Mouse (Mus musculus): ENCODE measurements around the gene Il15ra. TPM values are rescaled to one million over a fixed set of nuclear protein-coding genes. Genes with fewer than 3 reads are reported as not detected.

Il15ra gene
- 10 to 100 TPM; 34.1 to 38.4 TPM for total RNA-seq (2021)
- long read RNA-seq, experiment 1, transcript Il15ra-210 (7 exons, 1,624 nt), result major isoform, 9 of 34 reads
- long read RNA-seq, experiment 1, partial matches to known transcripts, result 0 of 34 reads
- long read RNA-seq, experiment 1, other reads (novel, unspliced or antisense), result 16 of 34 reads
- long read RNA-seq, experiment 2, partial matches to known transcripts, result 0 of 31 reads
- long read RNA-seq, experiment 2, other reads (novel, unspliced or antisense), result 17 of 31 reads

- DNase-seq, result peak; percentile 83 to 90
- intact Hi-C loops (cut with DNase I), result loop anchor here (5.0 kb wide), 2 partner anchors 72 to 103 kb away; partner anchors contain the start of genes Ankrd16, Fbh1 and Rbm17
Observed at GRCm38 (mm10) chr2:11705201-11706025, at the start of gene Il15ra. TSS of gene Il15ra (plus strand) at chr2:11705290.

DNA sequence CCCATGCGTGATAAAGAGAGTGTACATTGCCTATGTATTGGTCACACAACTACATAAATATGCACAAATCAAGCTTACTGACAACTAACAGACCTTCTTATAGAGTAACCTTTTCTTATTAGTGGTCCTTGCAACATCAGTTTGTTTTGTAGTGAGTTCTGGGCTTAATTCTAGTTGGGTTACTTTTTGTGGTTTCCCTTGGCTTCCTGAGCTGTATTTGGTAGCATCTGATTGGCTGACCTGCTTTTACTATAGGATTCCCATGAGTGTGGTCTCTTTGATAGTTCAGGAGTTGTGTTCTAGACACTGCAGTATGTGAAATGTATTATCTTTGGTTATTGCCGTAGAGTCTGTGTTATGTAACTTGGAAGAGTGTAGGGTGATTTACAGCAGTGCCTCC is 47.5 kb upstream of the Il15ra start:
- intact Hi-C loops (cut with DNase I), result no loop called here
- no peak for DNase-seq

DNA sequence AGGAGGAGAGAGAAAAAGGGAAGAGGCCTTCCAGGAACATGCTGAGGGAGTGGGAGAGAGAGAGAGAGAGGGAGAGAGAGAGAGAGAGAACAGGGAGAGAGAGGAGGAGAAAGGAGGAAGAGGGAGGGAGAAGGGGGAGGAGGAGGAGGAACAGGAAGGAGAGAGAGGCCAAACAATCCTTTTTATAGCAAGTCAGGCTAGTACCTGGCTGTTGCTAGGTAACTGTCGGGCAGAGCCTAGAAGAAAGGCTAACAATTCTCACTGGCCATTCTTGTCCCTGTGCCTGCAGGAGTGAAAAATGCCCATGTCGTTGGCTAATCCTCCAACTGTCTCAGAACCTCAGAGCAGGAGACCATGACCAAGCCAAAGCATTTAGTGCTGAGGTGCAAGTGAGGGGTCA is 45.8 kb upstream of the Il15ra start:
- intact Hi-C loops (cut with DNase I), result no loop called here
- no peak for DNase-seq

GRCm38 (mm10) chr2:11662143-11662906 is 42.8 kb upstream of the Il15ra start:
- no peak for DNase-seq
- intact Hi-C loops (cut with DNase I), result loop anchor here (5.0 kb wide), 1 partner anchor 210 kb away; no protein-coding TSS in a partner anchor

DNA sequence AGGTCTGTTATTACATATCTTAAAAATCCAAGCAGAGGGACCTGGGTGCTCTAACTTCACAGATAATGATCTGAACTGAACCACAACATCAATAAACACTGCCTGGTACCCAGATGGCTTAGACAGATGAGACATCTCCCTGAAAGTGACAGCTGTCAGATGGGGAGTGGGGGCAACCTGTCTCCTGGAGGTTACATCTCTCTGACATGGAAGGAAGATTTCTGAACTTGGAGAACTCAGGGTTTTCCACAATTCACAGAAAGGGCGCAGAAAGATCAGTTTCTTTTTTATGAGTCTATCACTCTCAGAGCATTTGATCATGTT is 42.2 kb upstream of the Il15ra start:
- intact Hi-C loops (cut with DNase I), result loop anchor here (5.0 kb wide), 1 partner anchor 209 kb away; no protein-coding TSS in a partner anchor

DNA sequence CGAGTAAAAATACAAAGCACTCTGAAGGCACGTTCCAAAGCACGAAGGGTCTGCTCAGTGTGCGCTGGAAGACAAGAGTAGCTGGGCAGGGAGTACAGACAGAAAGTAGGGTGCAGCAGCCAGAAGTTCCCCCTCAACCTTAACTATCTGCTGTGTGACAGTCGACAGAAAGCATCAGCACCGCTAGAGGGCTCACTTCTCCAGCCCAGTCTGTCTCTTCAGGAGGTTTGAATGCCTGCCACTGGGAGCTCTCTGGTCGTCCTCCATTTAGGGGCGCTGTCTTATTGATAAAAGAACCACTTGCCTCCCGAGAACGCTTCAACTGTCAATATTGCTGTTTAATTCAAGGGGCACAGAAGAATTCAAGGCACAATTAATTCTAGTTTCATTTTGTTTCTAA is 41.1 kb upstream of the Il15ra start:
- intact Hi-C loops (cut with DNase I), result loop anchor here (5.0 kb wide), 1 partner anchor 208 kb away; no protein-coding TSS in a partner anchor
- peak; percentile 80 to 86 for DNase-seq

More for the DNA sequence above, 42.2 kb upstream of the Il15ra start:
- no peak for DNase-seq

DNA sequence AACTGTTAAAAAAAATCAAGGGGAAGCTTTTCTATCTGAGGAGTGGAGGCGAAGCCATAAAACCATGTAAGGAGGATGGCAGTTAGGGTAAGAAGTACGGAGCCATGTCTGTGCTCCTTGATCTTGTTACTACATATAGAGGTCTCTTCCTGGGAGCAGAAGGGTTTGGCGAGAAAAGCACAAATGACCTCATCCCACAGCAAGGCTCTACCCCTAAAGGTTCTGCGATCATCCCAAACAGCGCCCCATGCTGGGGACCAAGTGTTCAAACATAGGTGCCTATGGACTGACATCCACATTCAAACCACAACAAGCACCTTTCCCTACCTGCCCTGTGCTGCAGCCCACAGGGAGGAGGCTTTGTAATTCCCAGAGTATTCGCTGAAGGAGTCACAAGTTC is 40.7 kb upstream of the Il15ra start:
- intact Hi-C loops (cut with DNase I), result loop anchor here (5.0 kb wide), 1 partner anchor 208 kb away; no protein-coding TSS in a partner anchor
- DNase-seq, result peak; percentile 35 to 46

- intact Hi-C loops (cut with DNase I), result loop anchor here (5.0 kb wide), 1 partner anchor 207 kb away; no protein-coding TSS in a partner anchor
- no peak for DNase-seq
Observed at GRCm38 (mm10) chr2:11664806-11665205, 40.3 kb upstream of the Il15ra start.

DNA sequence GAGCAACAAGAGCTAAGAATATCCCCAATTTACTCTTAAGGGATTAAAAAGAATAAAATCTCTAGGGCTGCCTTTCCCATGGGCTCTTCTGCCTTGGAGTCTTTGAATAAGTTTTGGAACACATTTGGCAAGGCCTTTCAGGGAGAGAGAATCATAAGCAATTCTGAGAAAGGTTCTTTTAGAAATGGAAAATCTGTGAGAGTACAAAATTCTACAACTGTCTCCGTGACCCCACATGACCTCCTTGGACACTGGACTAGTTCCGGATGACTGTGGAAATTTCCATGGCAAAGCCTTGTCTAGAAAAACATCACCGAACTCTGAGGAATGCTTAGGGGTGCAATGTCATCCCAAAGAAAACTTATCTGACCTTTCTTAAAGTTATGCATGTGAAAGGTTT is 39.8 kb upstream of the Il15ra start:
- intact Hi-C loops (cut with DNase I), result no loop called here
- peak in 1 of 2 experiments; percentile 8 for DNase-seq

GRCm38 (mm10) chr2:11672144-11672543 is 32.9 kb upstream of the Il15ra start:
- intact Hi-C loops (cut with DNase I), result no loop called here
- no peak for DNase-seq

- DNase-seq, result peak in 1 of 2 experiments; percentile 9
- intact Hi-C loops (cut with DNase I), result no loop called here
Observed at GRCm38 (mm10) chr2:11679626-11680025, 25.5 kb upstream of the Il15ra start.

- intact Hi-C loops (cut with DNase I), result no loop called here
- no peak for DNase-seq
Observed at GRCm38 (mm10) chr2:11682712-11683111, 22.4 kb upstream of the Il15ra start.

DNA sequence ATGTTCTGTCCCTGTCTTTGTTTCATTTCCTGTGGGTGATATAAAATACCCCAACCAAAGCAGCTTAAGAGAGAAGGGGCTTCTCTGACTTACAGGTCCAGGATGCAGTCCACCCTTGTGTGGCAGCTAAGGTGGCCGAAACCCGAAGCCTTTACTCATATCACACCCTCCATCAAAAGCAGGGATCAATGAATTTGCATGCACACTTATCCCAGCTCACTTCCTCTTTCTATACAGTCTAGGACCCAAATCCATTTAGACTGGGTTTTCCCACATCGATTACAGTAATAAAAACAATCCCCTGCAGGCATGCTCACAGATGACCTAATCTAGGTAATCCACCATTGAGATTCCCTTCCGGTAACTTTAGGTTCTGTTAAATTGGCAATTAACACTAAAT is 18.6 kb upstream of the Il15ra start:
- intact Hi-C loops (cut with DNase I), result loop anchor here (2.0 to 5.0 kb wide), 2 partner anchors 84 to 354 kb away; no protein-coding TSS in a partner anchor
- DNase-seq, result no peak

GRCm38 (mm10) chr2:11687436-11687835 is 17.7 kb upstream of the Il15ra start:
- intact Hi-C loops (cut with DNase I), result loop anchor here (2.0 to 5.0 kb wide), 2 partner anchors 85 to 355 kb away; no protein-coding TSS in a partner anchor

GRCm38 (mm10) chr2:11690201-11690890 is 14.7 kb upstream of the Il15ra start:
- intact Hi-C loops (cut with DNase I), result no loop called here

More at GRCm38 (mm10) chr2:11687436-11687835, 17.7 kb upstream of the Il15ra start:
- DNase-seq, result peak in 1 of 2 experiments; percentile 21

GRCm38 (mm10) chr2:11693352-11693751 is 11.7 kb upstream of the Il15ra start:
- intact Hi-C loops (cut with DNase I), result no loop called here

More at GRCm38 (mm10) chr2:11690201-11690890, 14.7 kb upstream of the Il15ra start:
- no peak for DNase-seq

DNA sequence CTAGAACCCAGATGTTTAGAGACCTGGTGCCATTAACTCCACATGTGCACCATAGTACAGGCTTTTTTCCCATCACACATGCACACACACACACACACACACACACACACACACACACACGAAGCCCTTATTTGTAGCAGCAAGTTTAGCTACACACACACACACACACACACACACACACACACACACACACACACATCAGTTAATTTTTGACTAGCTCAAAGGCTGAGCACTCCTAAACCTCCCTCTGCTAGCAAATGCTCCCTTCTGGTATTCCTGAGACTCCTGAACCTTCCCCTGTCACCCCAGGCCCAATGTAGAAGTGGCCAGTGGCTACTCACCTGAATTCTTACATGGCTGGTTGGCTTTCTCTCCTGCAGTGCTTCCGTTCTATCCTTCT is 11.0 kb upstream of the Il15ra start:
- intact Hi-C loops (cut with DNase I), result no loop called here

More at GRCm38 (mm10) chr2:11693352-11693751, 11.7 kb upstream of the Il15ra start:
- no peak for DNase-seq

GRCm38 (mm10) chr2:11695867-11696266 is 9.2 kb upstream of the Il15ra start:
- intact Hi-C loops (cut with DNase I), result no loop called here
- DNase-seq, result no peak

More for the DNA sequence above, 11.0 kb upstream of the Il15ra start:
- DNase-seq, result no peak

DNA sequence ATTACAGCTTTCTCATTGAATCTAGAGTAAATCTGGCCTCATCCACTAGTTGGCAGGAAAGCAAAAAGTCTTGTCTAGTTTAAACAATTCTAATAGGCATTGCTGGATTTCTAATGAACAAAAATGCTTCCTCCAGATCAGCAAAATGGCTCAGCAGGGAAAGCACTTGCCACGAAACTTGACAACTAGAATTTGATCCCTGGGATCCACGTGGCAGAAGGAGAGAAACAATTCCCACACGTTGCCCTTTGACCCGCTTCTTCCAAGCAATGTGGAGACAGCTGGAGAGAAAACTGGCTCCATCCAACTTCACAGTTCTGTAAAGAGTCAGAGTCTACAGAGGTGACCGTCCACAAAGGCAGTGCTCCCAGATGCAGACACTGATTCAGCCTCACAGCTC is 6.1 kb upstream of the Il15ra start:
- intact Hi-C loops (cut with DNase I), result no loop called here
- no peak for DNase-seq

- intact Hi-C loops (cut with DNase I), result no loop called here
- no peak for DNase-seq
Observed at GRCm38 (mm10) chr2:11699905-11700304, 5.2 kb upstream of the Il15ra start.

All from heart, postnatal 14 days (tissue).